Mouse (Mus musculus) C2C12 (cell line): ENCODE data around the gene Tnrc18.

Experiments used
- CEBPB ChIP-seq: IDR thresholded peaks from one replicate; pipeline ENCODE4 v1.6.1; 2011; ENCODE audit warnings: low read depth, mild to moderate bottlenecking, control low read depth, moderate library complexity
- CTCF ChIP-seq: IDR thresholded peaks from one replicate; pipeline ENCODE4 v1.5.1; 2011; ENCODE audit not compliant: control insufficient read depth, insufficient read depth, insufficient read length
- MAX ChIP-seq: IDR thresholded peaks from one replicate; pipeline ENCODE4 v1.6.1; 2011; ENCODE audit warnings: mild to moderate bottlenecking, control low read depth
- MYOD1 ChIP-seq: IDR thresholded peaks from one replicate; pipeline ENCODE4 v1.6.1; 2011; ENCODE audit warnings: low read depth; ENCODE audit not compliant: control insufficient read depth, insufficient read length
- MYOG ChIP-seq: IDR thresholded peaks from one replicate; pipeline ENCODE4 v1.6.1; 2011; ENCODE audit not compliant: control insufficient read depth, insufficient read length; ENCODE audit errors: extremely low read depth
- USF1 ChIP-seq: IDR thresholded peaks from one replicate; pipeline ENCODE4 v1.6.1; 2011; ENCODE audit warnings: low read depth, mild to moderate bottlenecking, control low read depth, moderate library complexity

- no peak for TF ChIP-seq CTCF
- no peak for TF ChIP-seq USF1
- TF ChIP-seq CEBPB = no peak
- no peak for TF ChIP-seq MAX
- TF ChIP-seq MYOG = no peak
- TF ChIP-seq MYOD1 = no peak
Measured at GRCm38 (mm10) chr5:142853585-142853984, 36.1 kb upstream of the Tnrc18 start.
